Mouse (Mus musculus) ES-CJ7 (cell line): Measurements from ENCODE around the gene Creg2.
"Not testable (repeated sequence)": the region's sequence is repeated elsewhere in the genome, so short reads cannot be mapped to it uniquely, and the experiment has no call there.

ENCODE experiments used
- DNase-seq: peaks from one replicate; pipeline ENCODE4 v3.0.0; 2011; ENCODE audit warnings: low read depth, low spot score

Creg2 gene

DNA sequence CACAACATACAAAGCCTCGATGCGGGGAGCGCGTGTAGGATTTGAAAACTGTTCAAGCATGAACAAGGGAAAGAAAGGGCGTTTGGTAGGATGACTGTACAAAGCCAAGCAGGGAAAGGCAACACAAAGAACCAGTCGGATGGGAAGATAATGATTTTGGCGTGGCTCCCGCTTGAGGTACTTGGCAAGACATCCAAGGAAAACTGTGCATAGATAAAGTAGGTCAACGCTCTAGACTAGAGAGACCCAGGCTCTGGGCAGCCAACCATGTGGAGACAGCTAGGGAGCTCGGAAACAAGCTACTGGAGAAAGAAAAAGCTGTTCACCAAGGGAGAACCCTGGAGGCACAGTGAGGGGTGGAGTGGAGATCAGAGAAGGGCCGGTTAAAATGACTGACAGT lies 52.5 kb downstream of the Creg2 start:
- no peak for DNase-seq

DNA sequence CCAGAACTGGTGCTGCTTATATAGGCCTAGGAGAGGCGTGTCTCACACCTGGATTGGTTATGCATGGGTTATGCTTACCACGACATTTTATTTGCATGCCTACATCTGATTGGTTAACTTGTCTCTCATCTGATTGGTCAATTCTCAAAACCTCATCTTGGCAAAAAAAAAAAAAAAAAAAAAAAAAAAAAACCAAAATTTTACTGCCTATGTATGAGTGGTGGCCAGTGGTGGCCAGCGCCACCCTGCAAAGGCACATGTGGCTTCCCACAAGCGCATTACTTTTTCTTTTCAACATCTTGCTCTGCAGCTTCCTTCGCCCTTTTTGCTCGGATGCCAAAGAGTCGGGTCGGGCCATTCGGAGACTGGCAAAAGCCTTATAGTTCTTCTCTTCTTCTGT lies 54.1 kb downstream of the Creg2 start:
- not testable (repeated sequence) for DNase-seq

DNA sequence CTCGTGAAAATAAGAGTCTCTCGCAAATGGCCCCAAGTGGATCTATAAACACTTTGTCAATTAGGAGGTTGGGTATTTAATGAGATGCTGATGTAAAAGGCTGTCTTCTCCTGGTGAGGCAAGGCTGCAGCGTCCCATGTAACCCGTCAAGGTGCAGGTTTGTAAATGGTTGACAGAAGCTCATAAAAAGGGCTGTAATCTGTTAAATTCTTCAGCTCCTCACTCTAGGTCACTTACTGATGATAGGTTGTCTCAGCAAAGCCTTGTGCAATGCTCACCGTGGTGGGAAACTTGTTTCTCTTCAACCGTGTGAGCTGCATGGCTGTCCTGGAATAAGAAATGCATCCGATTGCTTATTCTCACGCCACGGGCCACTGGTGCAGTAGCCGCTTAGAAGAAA lies 57.4 kb downstream of the Creg2 start:
- no peak for DNase-seq

DNA sequence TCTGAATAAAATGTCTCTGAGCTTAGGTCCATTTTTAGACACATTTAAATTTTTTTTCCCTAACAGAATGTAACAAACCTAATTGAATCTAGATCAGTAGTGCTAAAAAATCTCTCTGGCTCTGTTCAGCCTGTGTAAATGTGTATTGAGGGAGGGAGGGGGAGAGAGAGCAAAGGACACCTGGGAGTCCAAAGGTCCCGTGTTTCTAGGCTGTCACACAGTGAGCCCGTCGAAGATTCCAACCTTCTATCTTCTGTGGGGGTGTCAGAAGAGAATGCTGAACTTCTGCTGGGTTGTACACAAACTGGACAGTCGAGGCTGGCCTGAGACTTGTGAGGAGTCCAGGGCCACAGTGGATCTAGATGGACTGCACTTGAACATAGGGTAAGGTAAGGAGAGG lies 59.2 kb downstream of the Creg2 start:
- no peak for DNase-seq

DNA sequence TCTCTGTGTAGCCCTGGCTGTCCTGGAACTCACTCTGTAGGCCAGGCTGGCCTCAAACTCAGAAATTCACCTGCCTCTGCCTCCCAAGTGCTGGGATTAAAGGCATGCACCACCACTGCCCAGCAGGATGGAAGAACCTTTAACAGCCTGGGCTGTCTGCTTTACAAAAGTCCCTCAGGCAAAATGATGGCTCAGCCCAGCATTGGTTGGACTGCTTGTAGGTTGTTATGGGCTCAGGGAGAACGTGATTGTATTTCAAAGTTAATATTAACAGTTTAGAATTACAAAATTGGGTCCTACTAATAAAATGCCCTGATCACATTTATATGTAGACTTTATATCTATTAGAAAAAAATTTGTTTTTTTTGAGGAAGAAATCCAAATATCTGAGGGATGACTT lies 59.7 kb downstream of the Creg2 start:
- not testable (repeated sequence) for DNase-seq

DNA sequence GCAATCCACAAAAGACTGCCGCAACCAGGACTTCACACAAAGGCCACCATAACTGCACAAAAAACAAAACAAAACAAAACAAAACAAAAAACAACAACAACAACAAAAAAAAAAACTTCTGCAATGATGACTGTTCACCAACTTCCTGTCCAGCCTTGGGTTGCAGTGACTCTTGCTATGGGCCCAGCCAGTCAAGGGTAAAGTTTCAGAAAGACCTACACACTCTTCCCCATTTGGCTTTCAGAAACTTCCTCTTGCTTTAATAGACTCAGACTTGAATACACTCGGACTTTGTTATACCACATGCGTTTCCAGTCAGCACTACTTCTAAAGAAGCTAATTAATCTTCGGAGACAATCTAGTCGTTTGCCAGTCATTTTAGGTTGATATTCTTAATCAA lies 61.1 kb downstream of the Creg2 start:
- DNase-seq = no peak

DNA sequence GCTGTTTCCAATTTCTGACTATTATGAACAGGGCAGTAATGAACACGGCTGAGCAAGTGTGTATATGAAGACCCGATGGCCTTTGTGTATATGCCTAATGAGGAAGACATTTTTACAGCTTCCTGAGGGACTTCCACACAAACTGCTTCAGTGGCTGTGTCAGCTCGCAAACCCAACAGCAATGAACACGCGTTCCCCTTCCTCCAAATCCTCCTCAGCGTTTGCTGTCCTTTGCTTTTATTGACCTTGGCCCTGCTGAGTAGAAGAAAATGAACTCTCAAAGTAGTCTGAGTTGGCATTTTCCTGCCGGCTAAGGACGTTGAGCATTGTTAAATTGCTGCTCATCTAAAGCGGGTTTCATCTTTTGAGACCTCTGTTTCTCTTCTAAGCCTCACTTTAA lies 65.9 kb downstream of the Creg2 start:
- no peak for DNase-seq

DNA sequence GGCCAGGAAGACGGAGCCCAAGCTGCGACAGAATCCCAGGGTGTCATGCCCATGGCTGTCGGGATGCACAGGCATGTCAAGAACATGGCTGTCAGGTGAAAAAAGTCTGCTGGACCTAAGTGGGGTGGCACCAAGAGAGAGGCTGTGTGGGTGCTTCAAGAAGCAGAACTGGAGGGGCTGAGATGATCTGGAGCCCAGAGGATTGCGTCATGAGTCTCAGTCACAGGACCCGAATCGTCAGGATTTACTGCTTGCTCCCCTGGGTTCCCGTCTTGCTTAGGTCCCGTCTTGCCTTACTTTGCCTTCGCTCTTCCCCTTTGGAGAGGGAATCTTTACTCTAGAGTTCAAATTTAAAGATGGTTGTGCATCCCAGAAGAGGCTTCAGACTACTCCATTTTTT lies 68.1 kb downstream of the Creg2 start:
- no peak for DNase-seq

DNA sequence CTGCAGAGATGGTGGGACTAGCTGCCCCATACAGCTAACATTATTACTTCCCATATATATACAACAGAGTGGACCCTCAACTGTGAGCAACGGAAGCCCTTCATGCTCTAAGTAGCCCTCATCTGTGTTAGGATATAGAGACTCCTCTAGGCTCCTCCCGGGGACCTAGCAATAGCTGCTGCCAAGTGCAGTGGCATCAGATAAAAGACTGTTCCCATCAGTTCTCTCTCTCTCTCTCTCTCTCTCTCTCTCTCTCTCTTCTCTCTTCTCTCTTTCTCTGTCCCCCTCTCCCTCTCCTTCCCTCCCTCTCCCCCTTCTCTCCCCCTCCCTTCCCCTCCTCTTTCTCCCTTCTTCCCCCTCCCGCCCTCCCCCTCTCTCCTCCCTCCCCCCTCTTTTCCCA lies 70.1 kb downstream of the Creg2 start:
- DNase-seq = no peak

DNA sequence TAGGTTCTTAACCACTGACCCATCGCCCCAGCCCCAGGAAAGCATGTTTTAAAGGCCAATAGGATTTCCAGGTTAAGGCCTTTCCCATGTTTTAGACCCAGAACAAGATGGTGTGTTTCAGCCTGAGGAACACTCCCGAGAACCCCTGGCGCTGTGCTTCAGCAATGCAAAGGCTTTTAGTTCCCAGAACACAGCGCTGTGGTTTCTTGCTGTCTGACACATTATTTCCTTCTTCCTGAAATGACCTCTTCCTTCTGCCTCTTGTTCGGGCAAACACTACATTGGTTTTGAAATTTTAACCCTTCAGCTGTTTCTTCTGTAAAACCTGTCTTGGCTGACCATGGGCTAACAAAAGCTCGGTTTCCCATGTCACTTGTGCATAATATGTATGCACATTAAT lies 72.1 kb downstream of the Creg2 start:
- DNase-seq = no peak

DNA sequence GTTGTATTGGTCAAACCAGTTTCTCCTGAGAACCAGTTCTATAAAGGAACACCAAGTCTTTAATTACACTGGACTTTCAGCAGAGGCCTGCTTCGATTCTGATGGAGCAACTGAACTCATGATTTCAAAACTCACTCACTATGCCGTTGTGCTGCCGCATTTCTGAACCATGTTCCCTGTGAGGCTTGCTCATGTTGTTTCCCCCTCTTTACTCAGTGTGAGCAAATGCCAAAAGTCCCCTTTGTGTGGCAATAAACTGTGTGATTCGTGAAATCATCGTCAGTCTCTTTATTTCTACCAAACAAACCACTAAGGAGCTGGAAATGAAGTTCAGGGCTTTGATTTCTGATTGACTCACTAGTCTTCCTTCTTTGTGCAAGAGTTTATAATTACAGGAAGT lies 72.8 kb downstream of the Creg2 start:
- DNase-seq = no peak

DNA sequence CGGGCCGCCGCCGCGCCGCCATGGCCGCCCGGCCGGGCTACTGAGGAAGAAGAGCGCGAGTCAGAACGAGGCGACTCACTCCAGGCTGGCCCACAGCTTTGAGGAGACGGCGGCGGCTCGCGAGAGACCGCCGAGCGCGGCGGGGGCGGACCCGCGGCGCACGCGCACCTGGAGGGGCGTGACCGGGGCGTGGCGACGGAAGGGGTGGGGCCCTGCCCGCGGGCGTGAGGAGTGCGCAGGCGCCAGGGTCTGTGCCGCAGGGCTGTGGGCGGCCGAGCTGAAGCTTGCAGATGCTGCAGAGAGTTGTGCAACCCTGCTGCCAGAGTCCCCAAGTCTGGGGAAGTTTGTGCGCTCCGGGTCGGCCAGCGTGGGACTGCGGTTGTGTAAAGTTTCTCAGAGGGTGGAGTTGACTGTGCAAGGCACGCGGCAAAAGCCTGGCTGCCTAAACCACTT lies 74.0 kb downstream of the Creg2 start, which contains the start of gene Rnf149:
TSS of gene Rnf149 (minus strand) at position 153 of the 453 bp plus-strand sequence.
- DNase-seq = peak; percentile 94

DNA sequence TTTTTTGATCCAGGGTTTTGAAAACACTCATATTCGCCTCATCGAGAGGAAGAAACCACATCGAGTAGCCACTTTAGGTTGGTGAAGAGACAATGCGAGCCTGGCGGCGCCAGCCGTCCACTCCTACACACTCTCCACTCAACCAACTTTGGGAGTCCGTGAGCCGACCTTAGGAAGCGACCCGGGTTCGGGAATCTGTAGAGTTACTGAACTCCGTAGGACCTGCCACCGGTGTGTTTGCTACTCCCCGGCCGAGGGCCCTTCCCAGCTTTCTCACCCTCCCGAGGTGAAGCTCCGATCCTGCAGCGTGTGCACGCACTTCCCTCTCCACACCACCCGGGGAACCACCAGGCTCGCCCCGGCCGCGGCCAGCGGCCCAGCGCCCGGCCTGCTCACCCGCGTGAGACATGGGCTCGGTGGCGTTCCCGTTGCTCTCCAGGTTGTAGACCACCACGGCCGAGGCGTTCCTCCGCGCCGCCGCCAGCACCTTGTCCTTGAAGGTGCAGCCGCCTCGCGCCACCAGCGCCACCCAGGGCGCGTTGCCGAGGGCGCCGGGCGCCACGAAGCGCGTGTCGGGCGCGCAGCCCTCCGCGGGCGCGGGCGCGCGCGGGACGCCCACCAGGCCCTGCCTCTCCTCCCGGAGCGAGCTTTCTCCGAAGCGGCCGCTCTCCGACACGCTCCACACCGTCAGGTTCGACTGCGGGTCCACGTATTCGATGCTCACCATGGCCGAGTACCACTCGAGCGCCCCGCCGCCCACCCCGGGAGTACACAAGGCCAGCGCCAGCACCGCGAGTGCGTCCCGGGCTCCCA lies 74.6 kb downstream of the Creg2 start:
- DNase-seq = peak; percentile 57

DNA sequence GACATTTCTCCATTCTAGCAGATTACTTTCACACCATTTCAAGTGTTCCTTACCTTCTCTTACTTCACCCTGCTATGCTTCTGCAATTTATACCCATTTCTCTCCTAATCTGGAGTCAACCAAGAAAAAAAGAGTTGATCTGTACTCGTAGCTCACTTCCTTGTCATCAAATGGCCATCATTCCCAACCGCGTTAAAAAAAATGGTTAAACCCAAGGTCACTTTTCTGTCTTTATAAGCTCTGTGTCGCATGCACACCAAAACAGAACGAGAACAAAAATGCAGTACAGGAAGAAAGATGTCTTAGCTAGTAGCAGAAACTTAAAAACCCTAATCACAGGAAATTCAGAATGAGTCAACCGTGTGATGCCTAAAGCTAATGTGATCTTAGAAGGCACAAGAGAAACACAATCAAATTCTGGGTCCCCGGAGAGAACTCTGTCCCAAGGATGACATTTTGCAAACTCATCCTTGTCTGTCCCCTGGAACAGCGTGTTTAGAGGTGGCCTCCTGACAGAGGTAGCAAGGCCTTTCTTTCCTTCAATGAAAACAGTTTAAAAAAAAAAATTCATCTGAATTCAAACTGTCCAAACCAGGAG lies 75.4 kb downstream of the Creg2 start:
- DNase-seq = no peak

DNA sequence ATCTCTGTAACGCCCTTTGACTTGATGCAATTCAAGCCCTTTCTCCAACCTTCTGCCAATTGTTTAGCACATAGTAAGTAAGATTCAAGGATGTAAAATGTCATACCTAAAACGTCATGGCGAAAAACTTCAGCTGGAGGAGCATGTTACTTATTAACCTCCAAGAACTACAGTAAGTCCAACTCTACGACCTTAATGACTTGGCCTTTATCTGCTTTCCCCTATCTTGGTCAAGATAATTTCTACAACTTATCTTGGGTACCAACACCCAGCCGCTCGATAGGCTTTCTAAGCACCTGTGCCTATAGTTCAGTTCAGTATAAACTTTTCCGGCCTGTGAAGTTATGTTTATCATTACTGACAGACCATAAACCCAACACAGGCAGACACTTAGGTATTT lies 77.4 kb downstream of the Creg2 start:
- no peak for DNase-seq

DNA sequence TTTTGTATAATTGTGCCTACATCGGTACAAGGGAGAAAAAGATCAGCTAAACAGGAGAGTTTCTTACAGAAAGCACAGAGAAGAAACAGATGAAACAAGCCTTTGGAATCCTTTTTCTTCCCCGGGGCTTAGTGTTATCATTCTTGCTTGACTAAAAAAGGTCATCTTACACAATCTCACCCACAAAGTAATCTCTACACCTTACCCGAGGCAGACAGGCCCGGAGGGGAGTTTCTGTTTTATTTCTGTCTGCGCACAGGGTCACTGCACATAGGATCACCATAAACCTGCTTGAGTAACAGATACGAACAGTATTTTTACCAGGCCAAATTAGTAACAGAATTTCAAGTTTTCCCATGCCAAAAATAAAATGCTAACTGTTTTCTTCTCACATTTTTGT lies 79.6 kb downstream of the Creg2 start:
- DNase-seq = no peak
